Mouse (Mus musculus) granulocyte monocyte progenitor cell, adult 5-6 weeks (primary cell): ENCODE data around the gene Olfr131. TPM values are rescaled to one million over a fixed set of nuclear protein-coding genes. Genes with fewer than 3 reads are reported as not detected.
"Not testable (repeated sequence)": the region's sequence is repeated elsewhere in the genome, so short reads cannot be mapped to it uniquely, and the experiment has no call there.

Experiments used
- ATAC-seq: replicated peaks from 2 replicates; pipeline ENCODE4 v1.8.0; 2016; ENCODE audit warnings: mild to moderate bottlenecking, moderate TSS enrichment, inconsistent platforms; ENCODE audit not compliant: poor library complexity, severe bottlenecking
- total RNA-seq, 2 experiments: library from RNA; stranded (forward) in 1 of 2; stranded (reverse) in 1 of 2; fragments of 200-712, 200-1000 nt in 1 of 2; fragments of >200 nt in 1 of 2; fragmentation: Nextera tagmentation in 1 of 2; gene quantifications; 2 replicates each; pipeline ENCODE4 v1.2.3; 2014 to 2017

Gene Olfr131
- total RNA-seq (2014; fragmentation: Nextera tagmentation) (not detected in 2 replicates), total RNA-seq (2017) (not detected in 2 replicates)

DNA sequence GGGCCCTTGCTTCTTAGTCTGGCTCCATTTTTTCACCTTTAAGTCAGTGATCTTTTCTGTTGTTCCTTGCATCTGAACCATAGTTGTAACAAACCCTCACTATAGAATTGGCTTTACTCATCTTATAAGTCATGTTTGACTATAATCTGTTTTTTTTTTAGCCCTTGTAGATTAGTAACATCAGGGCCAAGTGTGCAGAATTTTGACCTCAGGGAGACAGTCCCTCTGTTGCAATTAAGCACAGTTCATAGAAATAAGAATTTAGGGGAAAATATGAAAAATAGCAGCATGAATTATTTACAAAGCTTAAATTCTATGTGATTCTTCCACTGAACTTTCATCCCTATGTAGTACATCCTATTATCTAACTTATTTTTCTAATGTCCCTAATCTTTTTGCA, at the start of gene Olfr131:
Gene Olfr131, minus strand, starts transcription at position 101 of the 400 bp plus-strand sequence.
- no peak for ATAC-seq

GRCm38 (mm10) chr17:38134426-38134825, 45.9 kb upstream of the Olfr131 start, which contains the start of gene Olfr132:
Gene Olfr132 (minus strand): TSS chr17:38134526.
- ATAC-seq: no peak

DNA sequence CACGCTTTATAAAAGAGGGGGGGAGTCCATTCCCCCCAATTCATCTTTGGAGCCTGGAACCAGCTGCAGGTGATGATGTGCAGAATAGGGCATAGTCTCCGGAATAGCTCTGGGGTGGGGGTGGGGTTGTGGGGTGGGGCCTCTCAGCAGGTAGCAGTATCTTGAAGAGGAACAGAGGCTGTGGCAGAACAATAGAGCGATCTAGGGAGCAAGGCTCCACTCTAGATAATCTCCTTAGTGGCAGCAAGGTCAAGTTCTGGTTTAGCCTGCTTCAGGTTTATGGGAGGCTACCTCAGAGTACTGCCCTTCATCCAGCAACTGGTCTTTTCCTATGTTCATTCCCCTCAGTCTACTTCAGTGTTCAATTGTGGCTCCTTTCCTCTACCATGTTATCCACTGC, 36.9 kb upstream of the Olfr131 start:
- ATAC-seq: not testable (repeated sequence)

DNA sequence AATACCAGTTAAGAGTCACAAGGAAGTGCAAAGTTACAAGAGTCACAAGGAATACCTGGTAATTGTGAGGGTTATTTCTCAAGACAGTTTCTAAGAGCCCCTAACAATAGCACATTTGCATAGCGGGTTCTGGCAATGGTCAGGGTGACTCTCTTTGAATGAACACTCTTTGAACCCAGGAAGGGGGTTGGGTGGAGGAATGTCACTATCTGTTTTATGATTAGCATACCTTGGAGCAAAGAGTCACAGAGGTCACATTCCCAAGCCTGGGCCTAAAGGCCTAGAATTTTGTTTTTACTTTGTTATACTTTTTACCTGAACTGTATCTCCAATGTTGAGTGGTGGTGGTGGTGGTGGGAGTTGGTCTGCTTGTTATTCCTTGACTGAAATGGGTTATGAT, 35.7 kb upstream of the Olfr131 start:
- not testable (repeated sequence) for ATAC-seq

- ATAC-seq: no peak
These were observed 6.1 kb downstream of the Olfr131 start for GRCm38 (mm10) chr17:38082364-38082763.

DNA sequence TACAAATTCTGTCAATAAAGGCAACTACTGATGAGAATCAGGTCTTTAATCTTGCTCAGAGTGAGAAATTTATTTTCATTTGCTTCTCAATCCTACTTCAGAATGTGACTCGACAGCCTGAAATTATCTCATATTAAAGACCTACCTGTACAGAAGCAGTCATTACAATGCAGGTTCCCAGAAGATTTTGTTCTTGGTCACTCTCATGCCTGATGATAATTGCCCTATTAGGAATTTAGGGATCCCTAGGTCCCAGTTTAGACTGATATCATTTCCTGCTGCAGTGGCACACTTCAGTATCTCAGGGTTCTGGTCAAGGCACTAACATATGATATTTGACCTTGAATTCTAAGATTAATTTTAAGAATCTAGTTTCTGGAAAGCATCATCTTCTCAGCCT, 24.9 kb downstream of the Olfr131 start, which contains the start of gene Olfr130:
Gene Olfr130, plus strand, starts transcription at position 301 of the 400 bp plus-strand sequence.
- no peak for ATAC-seq

GRCm38 (mm10) chr17:38059979-38060378, 28.5 kb downstream of the Olfr131 start, which contains the start of gene Olfr129:
Gene Olfr129 (minus strand): TSS chr17:38060079.
- no peak for ATAC-seq

Other genes starting within 250 kb of the Olfr131 start
- not detected in 2 replicates for gene Olfr126, start 241.2 kb downstream of the Olfr131 start, total RNA-seq (2014; fragmentation: Nextera tagmentation)
- not detected in 2 replicates for gene Olfr126, start 241.2 kb downstream of the Olfr131 start, total RNA-seq (2017)
- gene Olfr127, start 188.3 kb downstream of the Olfr131 start, total RNA-seq (2014; fragmentation: Nextera tagmentation): not detected in 2 replicates
- gene Olfr127, start 188.3 kb downstream of the Olfr131 start, total RNA-seq (2017): not detected in 2 replicates
- not detected in 2 replicates for gene Olfr128, start 168.1 kb downstream of the Olfr131 start, total RNA-seq (2014; fragmentation: Nextera tagmentation)
- gene Olfr128, start 168.1 kb downstream of the Olfr131 start, total RNA-seq (2017): not detected in 2 replicates
- gene Olfr761, start 135.6 kb downstream of the Olfr131 start, total RNA-seq (2014; fragmentation: Nextera tagmentation): not detected in 2 replicates
- gene Olfr761, start 135.6 kb downstream of the Olfr131 start, total RNA-seq (2017): not detected in 2 replicates
- not detected in 2 replicates for gene Olfr129, start 28.6 kb downstream of the Olfr131 start, total RNA-seq (2014; fragmentation: Nextera tagmentation)
- not detected in 2 replicates for gene Olfr129, start 28.6 kb downstream of the Olfr131 start, total RNA-seq (2017)
- not detected in 2 replicates for gene Olfr130, start 24.8 kb downstream of the Olfr131 start, total RNA-seq (2014; fragmentation: Nextera tagmentation)
- gene Olfr130, start 24.8 kb downstream of the Olfr131 start, total RNA-seq (2017): not detected in 2 replicates
- gene Olfr132, start 45.8 kb upstream of the Olfr131 start, total RNA-seq (2014; fragmentation: Nextera tagmentation): not detected in 2 replicates
- not detected in 2 replicates for gene Olfr132, start 45.8 kb upstream of the Olfr131 start, total RNA-seq (2017)
- not detected in 2 replicates for gene Olfr133, start 56.6 kb upstream of the Olfr131 start, total RNA-seq (2014; fragmentation: Nextera tagmentation)
- not detected in 2 replicates for gene Olfr133, start 56.6 kb upstream of the Olfr131 start, total RNA-seq (2017)
- gene Olfr134, start 82.7 kb upstream of the Olfr131 start, total RNA-seq (2014; fragmentation: Nextera tagmentation): not detected in 2 replicates
- gene Olfr134, start 82.7 kb upstream of the Olfr131 start, total RNA-seq (2017): not detected in 2 replicates
- not detected in 2 replicates for gene Olfr135, start 115.6 kb upstream of the Olfr131 start, total RNA-seq (2014; fragmentation: Nextera tagmentation)
- not detected in 2 replicates for gene Olfr135, start 115.6 kb upstream of the Olfr131 start, total RNA-seq (2017)
- not detected in 2 replicates for gene Olfr138, start 172.3 kb upstream of the Olfr131 start, total RNA-seq (2014; fragmentation: Nextera tagmentation)
- not detected in 2 replicates for gene Olfr138, start 172.3 kb upstream of the Olfr131 start, total RNA-seq (2017)
- not detected in 2 replicates for gene Olfr137, start 218.9 kb upstream of the Olfr131 start, total RNA-seq (2014; fragmentation: Nextera tagmentation)
- not detected in 2 replicates for gene Olfr137, start 218.9 kb upstream of the Olfr131 start, total RNA-seq (2017)
- not detected in 2 replicates for gene Olfr136, start 241.1 kb upstream of the Olfr131 start, total RNA-seq (2014; fragmentation: Nextera tagmentation)
- gene Olfr136, start 241.1 kb upstream of the Olfr131 start, total RNA-seq (2017): not detected in 2 replicates